Mouse (Mus musculus) thymus, postnatal 10 days (tissue): Measurements from ENCODE around the gene Zfp978.
"Not testable (repeated sequence)": the region's sequence is repeated elsewhere in the genome, so short reads cannot be mapped to it uniquely, and the experiment has no call there.

ENCODE experiments used
- DNase-seq, 2 experiments: peaks; one replicate each; pipeline ENCODE4 v3.0.0; 2021; ENCODE audit warnings: low spot score in 2 of 2

The Zfp978 gene

DNA sequence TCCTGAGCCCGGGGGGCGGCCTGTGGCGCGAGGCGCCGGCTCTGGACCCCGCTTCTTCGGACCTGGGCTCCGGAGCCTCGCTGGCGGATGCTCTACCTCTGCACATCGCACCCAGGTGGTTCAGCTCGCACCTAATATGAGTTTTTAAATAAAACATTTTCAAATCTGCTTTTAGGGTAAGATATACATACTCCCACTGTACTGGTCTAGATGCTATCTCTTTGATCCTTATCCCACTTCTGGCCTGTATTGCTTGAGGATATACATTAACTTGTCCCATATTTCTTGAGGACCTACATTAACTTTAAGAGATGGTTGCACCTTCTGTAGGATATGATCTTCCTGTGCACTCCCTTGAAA, 46.3 kb downstream of the Zfp978 start:
- no peak for DNase-seq

DNA sequence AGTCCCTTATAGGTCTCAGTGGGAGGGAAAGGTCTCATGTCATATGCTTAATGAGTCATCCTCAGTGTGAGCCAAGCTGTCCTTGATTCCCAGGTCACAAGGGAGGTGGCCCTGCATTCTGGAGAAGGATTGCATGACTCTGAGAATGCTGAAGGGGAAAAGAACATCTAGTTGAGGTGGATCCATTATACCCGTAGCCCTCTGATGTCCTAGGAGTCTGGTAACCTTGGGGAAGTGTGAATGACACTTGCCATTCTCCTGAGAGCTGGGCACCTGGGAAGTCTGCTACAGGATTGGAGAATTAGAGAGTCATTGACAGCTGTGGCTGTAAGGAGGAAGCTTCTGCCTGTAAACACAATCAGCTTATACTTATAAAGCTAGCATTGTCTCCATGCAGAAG, 55.3 kb downstream of the Zfp978 start:
- not testable (repeated sequence) for DNase-seq

DNA sequence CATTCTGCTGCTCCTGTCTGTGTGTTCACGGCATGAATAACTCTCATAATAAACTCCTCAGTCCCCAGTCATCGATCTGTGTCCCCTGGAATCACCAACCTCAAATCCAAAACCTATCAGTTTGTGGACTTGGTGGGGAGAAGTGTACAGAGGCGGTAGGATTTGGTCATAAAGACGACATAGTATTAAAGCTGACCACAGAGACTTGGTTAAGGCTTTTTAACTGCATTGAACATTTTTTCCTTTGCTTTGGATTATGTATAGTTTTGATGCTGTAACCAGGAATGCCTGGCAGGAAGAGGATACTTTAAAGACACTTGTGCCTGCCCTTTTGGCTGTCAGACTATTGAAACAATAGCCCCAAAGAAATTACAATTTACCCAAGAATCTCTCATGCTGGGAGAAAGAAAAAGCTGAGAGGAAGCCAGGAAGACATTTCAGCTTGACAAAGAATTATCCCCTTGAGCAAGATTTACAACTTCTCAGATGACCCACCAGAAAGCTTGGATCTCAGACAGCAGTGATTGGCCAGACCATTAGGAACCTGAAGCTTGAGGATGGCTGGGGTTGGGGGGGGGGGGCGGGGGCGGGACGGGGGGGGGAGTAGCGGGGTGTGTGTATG, 56.2 kb downstream of the Zfp978 start:
- DNase-seq, result no peak

DNA sequence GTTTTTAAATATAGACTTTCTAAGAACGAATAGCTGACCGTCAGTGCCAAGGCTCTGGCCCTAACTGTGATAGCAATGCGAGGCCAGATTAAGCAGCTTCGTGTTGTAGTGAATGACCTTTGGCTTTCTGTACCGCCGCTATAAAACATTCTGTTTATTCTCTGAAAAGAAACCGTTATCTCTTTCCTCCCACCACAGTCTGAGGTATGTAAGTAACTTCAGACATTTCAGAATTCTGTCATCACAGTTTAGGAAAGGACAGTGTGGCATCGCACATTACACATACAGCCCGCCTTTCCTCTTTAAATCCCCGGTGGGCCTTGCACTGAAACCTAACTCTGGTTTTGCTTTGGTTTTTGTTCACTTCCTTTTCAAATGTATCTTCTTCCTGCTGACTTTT, 56.8 kb downstream of the Zfp978 start:
- no peak for DNase-seq

DNA sequence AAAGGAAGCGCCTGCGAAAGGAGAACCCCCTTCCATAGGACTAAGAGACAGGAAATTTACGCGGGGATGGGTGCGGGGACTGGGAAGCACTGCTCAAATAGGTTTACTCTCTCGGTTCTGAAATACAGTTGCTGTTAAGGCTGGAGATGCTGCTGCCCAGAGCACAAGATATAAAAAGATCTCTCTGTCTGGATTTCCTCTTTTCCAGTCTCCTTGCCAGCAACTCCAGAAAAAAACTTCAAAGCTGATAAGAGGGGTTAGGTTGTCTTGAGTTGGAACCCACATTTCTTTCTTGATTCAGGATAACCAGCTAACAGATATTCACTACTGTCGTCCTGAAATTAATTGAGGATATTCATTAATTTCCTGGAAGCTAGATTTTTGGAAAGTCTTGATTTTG, 57.2 kb downstream of the Zfp978 start:
- DNase-seq, result not testable (repeated sequence)

DNA sequence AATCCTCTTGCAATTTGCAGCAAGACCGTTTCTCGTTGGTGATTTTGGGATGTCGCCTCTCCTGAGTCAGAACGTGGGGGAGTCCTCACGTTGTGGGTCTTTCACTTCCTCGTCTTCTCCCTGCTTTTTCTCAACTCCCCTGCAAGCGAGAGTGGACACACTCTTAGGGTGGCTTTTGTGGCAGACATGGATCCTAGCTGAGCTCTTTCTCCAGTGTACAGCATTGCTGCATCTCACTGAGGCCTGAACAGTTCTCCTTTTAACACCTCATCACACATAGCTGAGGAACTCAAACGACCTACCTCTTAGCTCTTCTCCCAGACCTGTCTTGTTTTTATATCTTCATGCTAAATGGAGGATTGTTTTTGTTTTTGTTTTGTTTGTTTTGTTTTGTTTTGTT, 58.1 kb downstream of the Zfp978 start:
- not testable (repeated sequence) for DNase-seq

DNA sequence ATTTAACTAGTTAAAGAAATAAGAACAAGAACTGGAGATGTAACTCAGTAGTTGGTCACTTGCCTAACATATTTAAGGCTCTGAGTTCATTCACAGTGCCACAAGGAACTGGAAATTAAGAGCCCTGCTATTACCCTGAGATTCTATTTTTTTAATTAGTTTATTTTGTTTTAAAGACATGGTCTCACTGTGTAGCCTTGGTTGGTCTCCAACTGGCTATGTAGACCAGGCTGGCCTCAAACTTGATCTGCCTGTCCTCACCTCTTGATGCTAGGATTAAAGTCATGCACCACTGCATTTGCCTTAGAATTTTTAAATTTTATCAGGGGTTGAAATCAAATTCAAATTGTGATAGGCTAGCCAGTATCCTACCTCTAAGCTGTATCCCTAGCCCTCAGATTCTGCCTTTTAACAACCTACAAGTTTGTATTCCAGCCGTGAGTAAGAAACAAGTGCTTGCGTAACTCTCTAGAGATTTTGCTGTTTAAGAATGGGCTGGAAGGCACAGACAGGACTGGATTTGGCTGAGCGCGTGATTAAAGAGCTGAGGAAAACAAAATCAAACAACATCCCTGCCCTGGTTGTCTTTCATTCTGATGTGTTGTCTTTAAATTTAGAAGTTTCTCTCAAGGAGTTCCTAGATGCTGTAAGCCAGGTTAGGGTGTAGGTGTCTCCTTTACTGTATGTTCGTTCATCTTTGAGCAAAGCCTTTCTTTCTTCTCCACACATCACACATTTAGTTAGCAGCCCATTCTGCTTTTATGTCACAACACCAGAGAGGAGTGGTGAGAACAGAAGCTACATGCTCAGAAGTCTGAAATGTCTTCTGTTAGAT, 58.9 kb downstream of the Zfp978 start:
- DNase-seq, result not testable (repeated sequence)

DNA sequence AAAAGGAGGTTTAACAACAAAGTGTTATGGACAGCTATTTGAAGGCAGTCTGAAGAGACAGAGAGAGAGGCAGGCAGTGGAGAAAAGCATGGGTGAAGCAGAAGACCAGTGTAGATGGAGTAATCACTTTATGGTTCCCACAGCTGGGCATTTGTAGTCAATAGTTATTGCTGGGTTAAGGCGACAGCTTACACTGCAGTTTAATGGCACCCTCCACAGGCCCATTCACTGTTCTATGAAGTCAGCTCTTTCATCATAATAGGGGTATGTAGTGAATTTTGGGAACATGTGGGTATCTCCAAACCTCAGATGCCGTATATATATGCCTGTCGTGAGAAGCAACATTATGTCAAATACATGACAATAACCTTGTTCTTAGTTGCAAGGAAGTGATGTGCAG, 59.7 kb downstream of the Zfp978 start:
- no peak for DNase-seq

DNA sequence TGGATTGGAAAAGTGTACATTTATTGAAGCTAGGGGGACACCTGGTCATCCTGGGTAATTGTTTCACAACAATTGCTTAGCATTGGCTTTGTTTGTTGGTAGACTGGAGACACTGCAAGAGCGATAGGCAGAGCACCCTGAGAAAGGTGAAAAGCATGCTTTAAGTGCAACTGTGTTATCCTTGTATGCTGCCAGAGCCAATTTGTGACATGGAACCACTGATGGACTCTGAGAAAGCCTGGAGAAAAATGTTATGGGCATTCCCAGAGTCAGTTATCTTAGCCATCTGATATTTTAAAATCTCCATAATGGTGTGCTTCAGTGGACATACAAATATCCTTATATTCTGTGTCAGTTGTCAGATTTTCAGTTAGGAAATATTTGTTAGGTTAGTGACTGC, 60.2 kb downstream of the Zfp978 start:
- not testable (repeated sequence) for DNase-seq

DNA sequence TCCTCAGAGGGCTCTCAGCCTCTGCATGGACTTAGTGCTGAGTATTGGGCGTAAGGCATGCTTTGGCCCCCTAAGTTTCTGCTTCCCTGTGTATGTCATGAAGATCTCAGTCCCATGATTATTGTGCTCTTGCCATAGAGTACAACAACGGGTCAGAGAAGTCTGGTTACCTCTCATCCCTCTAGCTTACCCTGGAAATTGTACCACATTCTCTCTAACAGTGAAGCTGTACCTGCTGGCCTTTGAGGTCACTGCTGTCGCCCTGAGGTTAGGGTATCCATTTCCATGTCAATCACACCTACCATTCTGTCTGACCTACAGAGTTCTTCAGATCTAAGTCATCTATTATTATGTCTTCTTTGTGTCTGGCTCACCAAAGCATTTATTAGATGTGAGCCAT, 62.0 kb downstream of the Zfp978 start:
- DNase-seq, result no peak

DNA sequence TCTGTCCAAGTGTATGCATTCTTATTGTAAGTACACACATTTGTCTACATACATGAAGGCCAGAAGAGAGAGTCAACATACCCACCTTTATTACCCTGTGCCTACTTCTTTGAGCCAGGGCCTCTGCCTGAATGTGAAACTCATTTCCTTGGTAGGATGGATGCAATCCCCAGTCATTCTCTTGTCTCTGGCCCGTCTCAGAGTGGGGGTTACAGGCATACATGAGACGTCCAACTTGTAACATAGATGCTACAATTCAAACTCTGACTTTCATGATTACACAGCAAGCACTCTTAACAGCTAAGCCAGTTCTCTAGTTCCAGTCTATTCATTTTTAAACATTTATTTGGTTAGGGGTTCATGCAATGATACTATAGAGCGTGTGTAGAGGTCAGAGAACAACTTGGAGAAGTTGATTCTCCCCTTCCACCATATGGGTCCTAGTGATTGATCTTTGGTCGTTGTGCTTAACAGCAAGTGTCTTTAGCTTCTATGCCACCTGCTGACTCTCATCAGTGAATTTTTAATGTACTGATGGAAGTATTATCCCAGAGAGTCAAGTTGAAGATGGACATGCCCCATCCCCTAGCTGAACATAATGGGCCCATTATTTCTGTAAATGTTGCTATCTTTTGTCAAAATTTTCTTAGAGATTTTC, 62.7 kb downstream of the Zfp978 start:
- no peak for DNase-seq

DNA sequence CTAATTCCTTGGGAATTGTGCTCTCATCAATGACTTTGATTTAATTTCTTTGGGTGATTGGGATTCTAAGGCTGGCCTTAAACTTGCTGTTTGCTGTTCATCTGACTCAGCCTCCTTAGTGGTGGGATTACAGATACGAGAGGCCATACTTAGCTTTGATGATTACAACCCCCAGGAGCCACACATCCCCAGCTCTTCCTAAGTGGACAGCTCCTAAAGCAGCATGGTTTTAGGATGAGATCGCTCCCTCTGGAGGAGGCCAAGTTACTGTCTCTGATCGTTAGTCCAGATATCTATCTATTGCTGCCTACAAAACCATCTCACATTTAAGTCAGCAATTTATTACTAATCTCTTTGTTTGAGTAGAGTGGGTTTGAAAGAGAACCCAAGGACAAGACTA, 63.3 kb downstream of the Zfp978 start:
- not testable (repeated sequence) for DNase-seq

DNA sequence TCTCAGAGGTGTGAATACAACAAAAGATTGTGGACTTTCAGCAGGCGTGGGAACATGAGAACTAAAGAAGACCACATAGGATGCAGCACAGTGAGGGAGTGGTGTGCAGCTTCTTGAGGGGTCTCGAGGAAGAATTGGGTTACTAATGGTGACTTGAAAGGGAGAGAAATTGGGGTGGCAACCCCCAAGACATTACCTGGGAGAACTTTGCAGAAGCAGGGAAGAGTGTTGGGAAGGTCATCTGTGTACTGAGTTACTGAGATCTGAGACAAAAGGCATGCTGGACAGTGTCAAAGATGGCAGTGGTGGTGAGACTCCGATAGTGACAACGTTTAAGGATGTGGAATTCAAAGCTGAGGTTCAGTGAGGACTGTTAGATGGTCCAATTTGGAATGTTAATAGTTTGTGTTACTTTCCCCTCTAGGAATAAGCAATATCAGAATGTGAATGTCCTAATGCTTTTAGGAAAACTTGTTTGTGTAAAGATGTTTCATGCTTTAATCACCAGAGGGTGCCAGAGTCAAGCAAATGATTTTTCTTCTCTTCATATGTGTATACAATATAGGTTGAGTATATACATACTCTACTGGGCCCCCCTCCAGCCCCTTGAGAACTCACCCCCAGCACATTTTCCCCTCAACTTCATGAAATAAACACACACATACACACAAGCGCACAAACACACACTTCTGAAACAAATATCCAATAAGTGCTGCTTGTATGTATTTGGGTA, 64.7 kb downstream of the Zfp978 start:
- not testable (repeated sequence) for DNase-seq

DNA sequence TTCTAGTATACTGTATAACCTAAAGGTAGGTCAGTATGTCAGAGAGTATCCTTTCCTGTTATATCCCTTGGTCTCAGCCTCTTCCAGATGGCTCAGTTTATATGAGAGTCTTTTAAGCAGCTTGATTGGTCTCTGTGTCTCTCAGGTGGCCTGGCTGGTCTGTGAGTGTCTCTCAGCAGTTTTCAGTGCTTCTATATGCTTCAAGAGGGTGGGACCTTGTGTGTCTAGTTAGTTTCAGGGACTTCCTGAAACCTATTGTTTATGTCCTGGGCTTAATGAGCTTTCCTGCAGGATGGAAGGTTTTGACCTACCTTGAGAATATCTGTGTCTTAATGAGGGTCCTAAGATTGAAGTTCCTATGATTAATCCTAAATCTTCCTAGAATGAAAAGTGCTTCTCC, 69.5 kb downstream of the Zfp978 start:
- DNase-seq, result no peak

DNA sequence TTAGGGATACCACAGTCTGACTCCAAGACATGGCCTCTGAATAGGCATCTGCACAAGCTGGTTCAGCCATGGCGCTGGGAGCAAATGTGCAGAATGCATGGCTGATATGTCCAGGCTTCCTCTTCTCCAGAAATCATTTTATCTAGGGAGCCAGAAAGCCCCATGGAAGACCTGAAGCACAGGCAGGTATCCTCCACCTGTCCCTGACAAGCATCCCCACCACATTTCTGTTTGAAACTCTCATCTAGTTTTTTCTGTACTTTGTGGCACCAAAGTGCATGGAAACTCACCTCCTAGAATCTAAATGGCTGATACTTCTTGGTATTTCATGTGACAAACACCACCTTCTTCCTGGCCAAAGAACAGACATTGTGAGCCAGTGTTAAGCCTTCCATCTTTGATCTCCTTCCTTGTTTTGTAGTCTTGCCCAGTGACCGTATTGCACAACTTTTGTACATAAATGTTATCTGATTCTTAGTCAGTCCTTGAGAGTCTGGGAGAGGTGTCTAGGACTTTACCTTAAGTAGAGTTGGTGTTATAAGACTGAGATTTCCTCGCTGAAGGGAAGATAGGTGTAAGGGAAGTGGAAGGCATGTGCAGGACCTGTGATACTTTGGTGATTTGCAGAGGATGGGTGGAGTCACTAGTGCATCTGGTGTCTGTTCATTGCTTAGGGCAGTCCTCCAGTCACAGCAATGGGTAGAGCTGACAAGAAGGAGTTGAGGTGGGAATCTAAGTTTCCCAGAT, 70.8 kb downstream of the Zfp978 start:
- DNase-seq, result not testable (repeated sequence)

DNA sequence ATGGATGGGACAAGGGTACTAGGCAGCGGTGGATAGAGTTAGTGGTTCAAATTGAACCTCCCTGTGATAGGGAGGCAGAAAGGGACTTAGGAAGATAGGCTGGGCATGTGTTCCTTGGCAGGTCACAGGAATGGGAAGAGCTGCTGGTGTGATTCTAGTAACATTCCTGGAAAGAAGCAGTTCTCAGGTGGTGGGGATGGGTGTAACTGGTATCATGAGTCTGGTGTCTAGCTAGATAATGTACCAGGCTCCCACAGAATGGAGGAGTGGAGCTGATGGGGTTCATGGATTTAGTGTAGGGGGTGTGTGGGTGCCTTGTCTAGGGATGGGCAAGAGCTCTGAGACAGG, 71.3 kb downstream of the Zfp978 start:
- DNase-seq, result no peak

DNA sequence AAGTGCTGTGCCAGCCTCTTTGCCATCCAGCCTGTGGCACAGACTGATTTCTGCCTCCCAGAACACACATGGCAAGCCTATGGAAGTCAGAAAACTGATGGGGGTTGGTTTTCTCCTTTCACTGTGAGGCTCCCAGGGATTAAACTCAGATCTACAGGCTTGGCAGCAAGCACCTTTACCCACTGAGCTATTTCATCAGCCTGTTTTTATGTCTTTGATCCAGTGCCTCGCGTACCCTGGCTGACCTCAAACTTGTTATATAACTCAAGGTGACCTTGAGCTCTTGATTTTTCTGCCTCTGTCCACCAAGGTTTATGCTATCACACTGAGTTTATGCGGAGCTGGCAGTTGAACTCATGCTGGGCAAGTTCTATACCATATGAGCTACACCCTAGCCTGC, 71.9 kb downstream of the Zfp978 start:
- no peak for DNase-seq

DNA sequence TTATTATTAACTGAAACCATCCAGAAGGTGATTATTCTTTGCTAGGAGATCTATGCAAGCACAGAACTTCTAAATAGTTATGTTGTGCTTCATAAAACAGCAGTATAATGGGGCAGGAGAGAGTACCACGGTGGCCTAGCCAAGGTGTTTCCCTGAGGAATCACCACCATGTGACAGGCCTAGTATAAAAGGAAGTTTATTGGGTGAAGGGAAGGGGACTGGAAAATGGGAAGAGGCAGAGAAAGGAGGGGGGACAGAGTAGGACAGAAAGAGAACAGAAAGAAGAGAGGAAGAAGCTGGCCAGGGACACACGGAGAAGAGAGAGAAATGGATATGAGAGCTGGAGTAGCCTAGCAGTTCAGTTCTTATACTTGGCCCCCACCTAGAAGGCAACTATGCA, 72.8 kb downstream of the Zfp978 start:
- DNase-seq, result no peak
